ENCODE assay signal across 11 mouse cellular contexts in the genomic region with DNA sequence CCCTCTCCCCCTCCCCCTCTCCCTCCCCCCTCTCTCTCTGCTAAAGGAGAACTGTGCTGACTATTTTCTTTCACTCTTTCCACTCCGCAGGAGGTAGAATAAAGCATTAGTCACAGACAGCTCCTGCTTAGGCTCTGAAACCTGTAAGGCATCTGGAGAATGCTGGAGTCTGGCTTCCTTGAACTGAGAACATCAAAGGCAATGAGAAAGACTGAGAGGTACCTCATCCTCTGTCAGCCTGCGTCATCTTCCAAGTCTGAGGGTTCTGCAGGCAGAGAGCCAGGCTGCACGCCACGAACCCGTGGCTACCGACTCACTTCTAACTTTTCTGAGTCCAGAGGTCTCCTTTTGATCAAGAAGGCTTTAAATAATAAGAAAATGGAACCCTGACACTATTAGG. TPM values are rescaled to one million over a fixed set of nuclear protein-coding genes. Genes with fewer than 3 reads are reported as not detected.
DNase-seq lines count a peak whose midpoint lies in the region; ATAC-seq and TF ChIP-seq lines count a peak whose summit lies in the region.
"Had no signal": no experiment of that assay in that cellular context is flagged by ENCODE, and none has a peak within 500 bp of the region (broad histone marks: within the 10 kb centered on the region; RNA-seq: fewer than 3 reads in every experiment).

No protein-coding gene starts in this region.

- H3K4me3 ChIP-seq in heart, embryonic 12.5 days = no peak overlapping the region
- no peak overlapping the region for H3K4me3 ChIP-seq in heart, adult 2 months
- no peak overlapping the region for H3K4me3 ChIP-seq in embryonic facial prominence, embryonic 15.5 days (replicated peaks)
- H3K4me3 ChIP-seq in left cerebral cortex, adult 2 months = no peak overlapping the region
- H3K4me3 ChIP-seq in lung, postnatal 0 days (ENCODE audit: low read depth, low read length) = no peak overlapping the region

- H3K27me3 ChIP-seq in heart, embryonic 12.5 days (replicated peaks) = no peaks in the 10 kb centered on the region
- H3K27me3 ChIP-seq in heart, adult 2 months (ENCODE audit: control insufficient read depth, insufficient read depth, low read length) = no peaks in the 10 kb centered on the region
- H3K27me3 ChIP-seq in embryonic facial prominence, embryonic 15.5 days = no peaks in the 10 kb centered on the region
- H3K27me3 ChIP-seq in lung, postnatal 0 days (replicated peaks; ENCODE audit: insufficient read depth, low read length) = no peaks in the 10 kb centered on the region

- intact Hi-C loops in heart, adult 2 months (cut with DNase I) = no loop called here
- intact Hi-C loops in left cerebral cortex, adult 2 months (cut with DNase I) = no loop called here

- TF ChIP-seq EP300 in heart, adult 2 months (IDR thresholded peaks at IDR 0.05; ENCODE audit: insufficient read depth, low read depth, low read length) = no peak
- TF ChIP-seq EP300 in lung, postnatal 0 days (IDR thresholded peaks at IDR 0.05) = no peak

- peaks cover 26% of the 10 kb centered on the region for H3K4me1 ChIP-seq in heart, embryonic 12.5 days (replicated peaks)
- H3K4me1 ChIP-seq in heart, adult 2 months (ENCODE audit: control insufficient read depth, insufficient read depth, low read length) = no peaks in the 10 kb centered on the region
- peaks cover 12% of the 10 kb centered on the region for H3K4me1 ChIP-seq in embryonic facial prominence, embryonic 15.5 days
- H3K4me1 ChIP-seq in lung, postnatal 0 days (ENCODE audit: insufficient read depth, low read depth, low read length) = no peaks in the 10 kb centered on the region

- H3K79me2 ChIP-seq in heart, adult 2 months (replicated peaks; ENCODE audit: control insufficient read depth, insufficient read depth, low read length) = no peaks in the 10 kb centered on the region

- no peak for TF ChIP-seq POLR2A in heart, adult 2 months (IDR thresholded peaks at IDR 0.05; ENCODE audit: insufficient read depth, low read depth, low read length)

- no peak for ATAC-seq in heart, embryonic 12.5 days (ENCODE audit: insufficient number of reproducible peaks, low FRiP score)
- ATAC-seq in embryonic facial prominence, embryonic 15.5 days (ENCODE audit: insufficient number of reproducible peaks, low FRiP score, low TSS enrichment, low read depth) = no peak; the same call in 1 of the 2 replicates
- ATAC-seq in lung, postnatal 0 days = no peak

- H3K9me3 ChIP-seq in heart, embryonic 12.5 days (replicated peaks) = no peaks in the 10 kb centered on the region
- no peaks in the 10 kb centered on the region for H3K9me3 ChIP-seq in embryonic facial prominence, embryonic 15.5 days (replicated peaks)
- no peaks in the 10 kb centered on the region for H3K9me3 ChIP-seq in lung, postnatal 0 days (ENCODE audit: low read length)

- H3K27ac ChIP-seq in heart, embryonic 12.5 days (ENCODE audit: poor library complexity, severe bottlenecking) = no peak overlapping the region
- H3K27ac ChIP-seq in heart, adult 2 months = no peak overlapping the region
- H3K27ac ChIP-seq in embryonic facial prominence, embryonic 15.5 days (replicated peaks) = no peak overlapping the region
- H3K27ac ChIP-seq in left cerebral cortex, adult 2 months = no peak overlapping the region
- no peak overlapping the region for H3K27ac ChIP-seq in lung, postnatal 0 days (ENCODE audit: low read length)
- H3K27ac ChIP-seq: macrophage had no signal

- WGBS in heart, embryonic 12.5 days = 6% methylated on average over 6 of the region's 6 CpGs
- WGBS in heart, adult 2 months = 28% methylated on average over 6 of the region's 6 CpGs
- WGBS in embryonic facial prominence, embryonic 15.5 days = 6% methylated on average over 6 of the region's 6 CpGs
- 11% methylated on average over 6 of the region's 6 CpGs for WGBS in lung, postnatal 0 days

- peak overlapping the region; percentile 26; the same call in 1 of the 2 replicates for H3K4me2 ChIP-seq in heart, embryonic 12.5 days
- 0 out of 2 replicates have a peak overlapping the region, but pooled peaks have one; percentile 15 for H3K4me2 ChIP-seq in embryonic facial prominence, embryonic 15.5 days (replicated peaks)
- no peak overlapping the region for H3K4me2 ChIP-seq in lung, postnatal 0 days (replicated peaks; ENCODE audit: low read depth, low read length)

- DNase-seq in heart, adult 2 months = no peak
- peak; percentile 25 for DNase-seq in thymus, postnatal 25 days
- DNase-seq in thymus, adult 18-20 months = no peak
- no peak for DNase-seq in left cerebral cortex, adult 2 months (ENCODE audit: extremely low spot score in 1 of 2, low spot score in 2 of 2)
- no peak for DNase-seq in adipocyte (ENCODE audit: low spot score)
- DNase-seq in lung, postnatal 0 days (ENCODE audit: low spot score) = no peak
- DNase-seq: cerebellum, adult 9-10 months; layer of hippocampus, adult 9-11 months had no signal

- no peak for TF ChIP-seq CTCF in heart, adult 2 months (IDR thresholded peaks at IDR 0.05)
- TF ChIP-seq CTCF in left cerebral cortex, adult 2 months (IDR thresholded peaks at IDR 0.05) = no peak
- no peak for TF ChIP-seq CTCF in lung, postnatal 0 days (IDR thresholded peaks at IDR 0.05)

- no peak overlapping the region for H3K9ac ChIP-seq in heart, embryonic 12.5 days
- no peak overlapping the region for H3K9ac ChIP-seq in heart, adult 2 months (ENCODE audit: low read depth, low read length)
- no peak overlapping the region for H3K9ac ChIP-seq in embryonic facial prominence, embryonic 15.5 days
- H3K9ac ChIP-seq in lung, postnatal 0 days (replicated peaks; ENCODE audit: low read depth) = no peak overlapping the region

- H3K36me3 ChIP-seq in heart, embryonic 12.5 days = no peaks in the 10 kb centered on the region
- no peaks in the 10 kb centered on the region for H3K36me3 ChIP-seq in heart, adult 2 months (ENCODE audit: control insufficient read depth, insufficient read depth, low read length)
- no peaks in the 10 kb centered on the region for H3K36me3 ChIP-seq in embryonic facial prominence, embryonic 15.5 days
- H3K36me3 ChIP-seq in lung, postnatal 0 days (ENCODE audit: insufficient read depth, low read length) = no peaks in the 10 kb centered on the region

RNA-seq across cellular contexts. Expression of a gene that starts 20.5 kb away (rescaled TPM):
- 31.3 and 32.1 TPM in 2 replicates for polyA plus RNA-seq in heart, embryonic 12.5 days (2016; fragmentation: Nextera tagmentation; extraction: Ambion mirVana)
- total RNA-seq in heart, adult 2 months (2021) = 10 to 100 TPM; 42.3 to 43.5 TPM
- polyA plus RNA-seq in heart, adult 2 months (2012; rRNA removed) = 9.0 and 16.0 TPM in 2 replicates
- polyA plus RNA-seq in embryonic facial prominence, embryonic 15.5 days (2015; fragmentation: Nextera tagmentation; extraction: Ambion mirVana) = 21.2 and 22.1 TPM in 2 replicates
- total RNA-seq in left cerebral cortex, adult 2 months (2021) = 10 to 100 TPM; 64.2 to 68.6 TPM
- 31.8 and 32.5 TPM in 2 replicates for polyA plus RNA-seq in lung, postnatal 0 days (2015; fragmentation: Nextera tagmentation; extraction: Ambion mirVana)
